Comparison of ENCODE assay signal across 1 mouse cellular context in the genomic region with DNA sequence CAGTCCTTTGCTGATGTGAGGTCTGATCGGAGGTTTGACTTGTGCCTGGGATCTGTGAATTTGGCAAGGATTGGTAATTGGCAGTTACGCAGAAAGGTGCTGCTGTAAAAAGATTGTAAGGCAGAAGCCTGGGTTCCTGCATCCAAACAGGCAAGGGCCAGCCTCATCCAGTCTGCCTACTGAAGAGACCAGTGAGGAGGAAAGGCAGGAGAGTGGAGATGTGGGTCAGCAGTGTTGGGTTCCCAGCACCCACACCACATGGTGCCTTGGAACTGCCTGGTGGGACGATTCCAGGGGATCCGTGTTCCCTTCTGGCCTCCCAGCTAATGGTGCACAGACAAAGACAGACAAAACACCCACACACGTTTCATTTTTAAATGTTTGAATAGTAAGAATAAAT.
TF ChIP-seq lines count a peak whose summit lies in the region.

No protein-coding gene starts in this region.

TF ChIP-seq in MEL, 35 proteins besides CTCF, POLR2A, EP300 and RAD21:
- no peak for TF ChIP-seq HCFC1 (IDR thresholded peaks at IDR 0.05; ENCODE audit: low read depth, low read length)
- TF ChIP-seq RCOR1 (IDR thresholded peaks at IDR 0.05; ENCODE audit: low read depth, low read length) = no peak
- no peak for TF ChIP-seq GABPA (IDR thresholded peaks at IDR 0.05; ENCODE audit: low read depth, low read length)
- TF ChIP-seq MYC (IDR thresholded peaks at IDR 0.05; ENCODE audit: low read depth, low read length) = no peak
- no peak for TF ChIP-seq POLR2AphosphoS5 (IDR thresholded peaks at IDR 0.05; ENCODE audit: borderline replicate concordance, low read depth, low read length)
- TF ChIP-seq ETS1 (IDR thresholded peaks at IDR 0.05; ENCODE audit: low read depth, low read length) = no peak
- TF ChIP-seq JUND (IDR thresholded peaks at IDR 0.05; ENCODE audit: low read depth, low read length) = no peak
- TF ChIP-seq ZMIZ1 (IDR thresholded peaks at IDR 0.05; ENCODE audit: low read depth, low read length) = no peak
- no peak for TF ChIP-seq GATA1 (IDR thresholded peaks at IDR 0.05; ENCODE audit: low read depth, low read length)
- TF ChIP-seq KAT2A (conservative IDR thresholded peaks at IDR 0.05; ENCODE audit: low read depth, low read length) = no peak
